Mouse (Mus musculus): ENCODE measurements at regions not wholly inside any gene's neighbourhood (a gene's known extent, or its start where the extent isn't known, plus 50 kb on each side); places are given as distances from the start of the nearest gene placed in this dataset.

DNA sequence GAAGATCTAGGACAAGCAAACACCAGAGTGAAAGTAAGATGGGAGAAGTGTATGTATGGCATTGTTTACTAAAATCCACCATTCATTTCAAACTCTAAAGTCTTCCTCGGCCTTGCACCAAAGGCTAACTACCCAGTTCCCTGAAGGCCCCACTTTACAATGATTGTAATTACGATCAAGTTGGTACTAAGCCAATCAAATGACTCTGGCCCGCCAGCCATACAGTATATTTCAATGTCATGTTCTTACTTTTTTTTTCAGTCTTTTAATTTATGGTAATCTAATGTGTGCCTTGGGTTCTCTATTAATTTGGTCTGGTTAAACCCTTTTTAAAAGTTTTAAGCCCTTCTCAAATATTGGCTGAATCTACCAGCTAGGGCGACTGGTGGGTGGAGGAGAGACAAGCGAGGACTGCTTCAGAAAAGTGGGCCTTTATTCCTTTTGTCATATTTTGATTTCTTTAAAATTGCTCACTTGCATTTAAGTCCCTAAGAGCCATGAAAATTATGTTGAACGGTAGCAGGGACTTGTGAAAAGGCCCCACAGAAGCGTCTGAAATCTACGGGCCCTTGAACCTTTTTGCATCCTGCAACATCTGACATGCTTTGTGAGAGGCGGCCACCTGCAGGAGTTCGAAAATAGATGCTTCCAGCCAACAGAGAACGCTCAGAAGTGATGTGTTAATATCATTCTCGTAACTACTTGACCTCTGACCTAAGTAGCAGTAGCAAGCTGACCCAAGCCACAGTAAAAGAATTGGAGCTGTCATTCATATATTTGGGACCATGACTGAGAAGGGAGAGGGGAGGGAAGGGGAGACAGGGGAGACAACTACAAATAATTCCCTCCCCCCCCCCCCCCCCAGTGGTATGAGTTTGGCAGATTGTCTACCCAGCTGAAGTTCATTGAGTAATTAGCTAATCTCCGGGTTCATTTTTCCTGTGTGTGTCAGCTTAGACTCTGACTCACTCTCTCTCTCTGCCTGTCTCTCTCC, 197.2 kb downstream of the Cdca7 start:
- DNase-seq (ENCODE audit: low spot score), result peak; percentile 4

GRCm38 (mm10) chr2:72674229-72674628, 198.3 kb downstream of the Cdca7 start:
- DNase-seq (ENCODE audit: low spot score), result peak; percentile 28

GRCm38 (mm10) chr2:72674856-72675440, 199.0 kb downstream of the Cdca7 start:
- peak; percentile 13 for DNase-seq (ENCODE audit: low spot score)

- DNase-seq (ENCODE audit: low spot score), result no peak
These were observed 201.8 kb downstream of the Cdca7 start for GRCm38 (mm10) chr2:72677731-72678130.

DNA sequence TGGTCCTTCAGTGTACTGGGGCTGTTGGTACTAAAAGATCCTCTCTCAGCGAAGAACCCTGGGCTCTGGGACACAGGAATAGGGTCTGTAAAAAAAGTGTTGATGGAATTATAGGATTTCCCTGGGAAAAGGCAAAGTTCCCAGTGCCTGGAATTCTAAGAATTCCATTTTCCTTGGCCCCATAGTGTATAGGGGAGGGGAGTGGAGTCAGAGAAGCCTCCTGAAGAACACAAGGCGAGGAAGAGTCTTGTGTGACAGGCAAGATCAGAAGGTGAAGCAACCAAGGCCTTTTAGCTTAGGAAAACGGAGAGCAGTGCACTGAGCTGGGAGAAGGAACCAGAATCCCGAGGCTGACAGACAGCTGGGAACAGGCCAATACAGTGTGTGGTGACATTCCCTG, 212.1 kb downstream of the Cdca7 start:
- no peak for DNase-seq (ENCODE audit: low spot score)

DNA sequence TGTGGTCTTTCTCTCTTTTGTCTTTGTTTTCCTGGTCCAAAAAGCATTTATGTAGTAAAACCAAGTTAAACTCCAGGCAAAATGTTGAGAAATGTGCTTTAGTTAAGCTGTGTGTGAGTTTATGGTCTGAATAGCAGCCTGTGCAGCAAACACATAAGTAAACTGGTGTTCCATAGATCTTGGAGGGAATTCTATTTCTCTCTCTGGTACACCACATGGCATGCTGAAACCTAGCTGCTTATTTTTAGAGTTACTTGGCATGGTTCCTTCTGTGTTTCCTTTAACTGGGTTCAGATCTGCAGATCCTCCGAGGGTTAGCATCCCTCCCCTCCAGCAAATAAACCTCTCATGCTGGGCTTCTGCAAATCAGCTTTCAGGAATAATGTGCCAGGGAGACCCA, 225.1 kb downstream of the Cdca7 start:
- DNase-seq (ENCODE audit: low spot score), result no peak

GRCm38 (mm10) chr2:72703238-72703637, 227.3 kb downstream of the Cdca7 start:
- DNase-seq (ENCODE audit: low spot score), result no peak

DNA sequence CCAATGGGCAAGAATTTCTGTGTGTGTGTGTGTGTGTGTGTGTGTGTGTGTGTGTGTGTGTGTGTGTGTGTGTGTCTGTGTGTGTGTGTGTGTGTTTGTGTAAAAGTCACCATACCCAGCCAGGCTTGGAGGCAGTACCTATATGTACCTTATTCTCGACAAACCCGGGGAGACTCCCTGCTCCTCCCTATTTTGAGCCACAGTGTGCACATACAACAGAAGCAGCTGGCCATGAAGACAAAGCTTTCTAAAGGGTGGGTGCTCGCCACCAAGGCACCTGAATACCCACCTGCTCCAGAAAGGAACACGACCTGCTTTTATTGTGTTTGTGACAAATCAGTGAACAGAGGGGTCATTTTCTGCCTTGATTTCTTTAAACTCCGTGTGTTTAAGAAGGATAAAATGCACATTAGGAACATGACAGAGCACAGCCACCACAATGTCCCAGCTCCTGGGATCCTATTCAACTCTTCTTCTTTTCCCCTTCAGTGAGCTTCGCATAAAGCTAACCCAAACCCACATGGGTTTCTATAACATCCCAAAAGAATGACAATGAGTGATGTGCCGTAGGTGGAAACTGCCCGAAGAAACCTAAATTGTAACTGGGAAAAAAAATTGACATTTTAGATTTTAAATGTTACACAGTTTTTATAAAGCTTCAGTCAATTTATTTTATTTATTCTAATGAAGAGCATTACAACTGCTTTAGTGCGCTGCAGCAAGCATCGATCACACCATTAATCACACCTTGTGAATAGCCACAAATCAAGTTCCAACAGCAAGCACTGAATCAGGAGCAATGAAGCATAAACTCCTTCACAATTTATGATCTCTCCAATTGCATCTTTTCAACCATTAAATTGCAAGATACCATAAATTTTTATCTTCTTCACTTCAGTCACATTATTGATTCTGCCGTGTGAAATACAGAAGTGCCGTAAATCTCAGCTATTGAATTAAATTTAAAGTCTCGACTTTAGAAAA, 232.0 kb downstream of the Cdca7 start:
- DNase-seq (ENCODE audit: low spot score), result no peak

DNA sequence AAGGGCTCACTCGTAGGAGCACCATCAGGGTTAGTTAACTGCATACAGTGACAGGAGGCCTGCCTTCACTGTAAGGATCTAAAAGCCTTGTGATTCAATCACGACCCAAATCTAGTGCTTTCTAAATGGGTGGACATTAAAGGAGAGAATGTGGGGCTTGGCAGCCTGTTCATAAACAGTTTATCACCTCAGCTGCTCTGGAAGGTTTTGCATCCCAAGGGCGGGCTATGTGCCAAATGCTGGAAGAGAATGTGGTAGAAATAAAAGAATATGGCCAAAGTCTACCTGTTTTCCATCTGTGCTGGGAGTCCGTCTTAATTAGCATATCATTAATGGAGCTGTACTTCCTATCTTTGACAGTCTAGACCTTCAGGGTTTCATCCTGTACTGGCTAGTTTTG, 241.0 kb downstream of the Cdca7 start:
- DNase-seq (ENCODE audit: low spot score), result no peak

GRCm38 (mm10) chr2:72728699-72729098, 251.5 kb downstream of the Sp3 start:
- peak; percentile 59 for DNase-seq (ENCODE audit: low spot score)

DNA sequence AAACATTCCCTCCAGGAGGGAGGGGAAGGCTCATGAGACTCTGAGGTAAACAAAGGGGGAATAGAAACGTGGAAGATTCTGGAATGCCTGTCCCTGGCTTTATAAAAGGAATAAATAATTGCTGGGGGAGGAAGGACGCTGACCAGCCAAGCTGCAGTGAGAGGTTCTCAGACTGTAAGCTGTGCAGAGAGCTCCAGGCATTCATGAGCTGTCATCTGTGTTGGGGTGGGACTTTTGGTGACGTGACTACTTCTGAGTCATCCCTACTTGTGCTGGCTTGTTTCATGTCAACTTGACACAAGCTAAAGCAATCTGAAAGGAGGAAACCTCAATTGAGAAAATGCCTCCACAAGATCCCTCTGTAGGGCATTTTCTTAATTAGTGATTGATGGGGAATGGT, 246.9 kb downstream of the Sp3 start:
- DNase-seq (ENCODE audit: low spot score), result no peak

- DNase-seq (ENCODE audit: low spot score), result no peak
These were observed 245.2 kb downstream of the Sp3 start for GRCm38 (mm10) chr2:72735035-72735434.

DNA sequence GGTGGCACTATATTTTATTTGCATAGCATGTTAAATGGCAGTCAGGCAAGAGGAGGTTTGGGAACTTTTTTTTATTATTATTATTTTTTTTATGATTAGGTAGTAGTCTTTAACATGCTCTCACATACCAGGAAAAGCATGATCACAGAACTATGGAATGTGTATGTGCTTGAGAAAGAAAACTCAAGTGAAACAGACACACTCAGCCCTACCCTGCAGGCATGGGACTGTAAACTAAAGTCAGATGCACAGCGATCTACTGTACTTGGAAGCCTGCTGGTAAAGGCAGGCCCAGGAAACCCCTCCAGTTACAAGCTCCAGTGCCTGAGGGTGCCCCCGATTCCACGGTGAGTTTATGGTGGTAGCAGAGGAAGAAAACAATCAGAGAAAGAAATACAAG, 243.6 kb downstream of the Sp3 start:
- DNase-seq (ENCODE audit: low spot score), result no peak

DNA sequence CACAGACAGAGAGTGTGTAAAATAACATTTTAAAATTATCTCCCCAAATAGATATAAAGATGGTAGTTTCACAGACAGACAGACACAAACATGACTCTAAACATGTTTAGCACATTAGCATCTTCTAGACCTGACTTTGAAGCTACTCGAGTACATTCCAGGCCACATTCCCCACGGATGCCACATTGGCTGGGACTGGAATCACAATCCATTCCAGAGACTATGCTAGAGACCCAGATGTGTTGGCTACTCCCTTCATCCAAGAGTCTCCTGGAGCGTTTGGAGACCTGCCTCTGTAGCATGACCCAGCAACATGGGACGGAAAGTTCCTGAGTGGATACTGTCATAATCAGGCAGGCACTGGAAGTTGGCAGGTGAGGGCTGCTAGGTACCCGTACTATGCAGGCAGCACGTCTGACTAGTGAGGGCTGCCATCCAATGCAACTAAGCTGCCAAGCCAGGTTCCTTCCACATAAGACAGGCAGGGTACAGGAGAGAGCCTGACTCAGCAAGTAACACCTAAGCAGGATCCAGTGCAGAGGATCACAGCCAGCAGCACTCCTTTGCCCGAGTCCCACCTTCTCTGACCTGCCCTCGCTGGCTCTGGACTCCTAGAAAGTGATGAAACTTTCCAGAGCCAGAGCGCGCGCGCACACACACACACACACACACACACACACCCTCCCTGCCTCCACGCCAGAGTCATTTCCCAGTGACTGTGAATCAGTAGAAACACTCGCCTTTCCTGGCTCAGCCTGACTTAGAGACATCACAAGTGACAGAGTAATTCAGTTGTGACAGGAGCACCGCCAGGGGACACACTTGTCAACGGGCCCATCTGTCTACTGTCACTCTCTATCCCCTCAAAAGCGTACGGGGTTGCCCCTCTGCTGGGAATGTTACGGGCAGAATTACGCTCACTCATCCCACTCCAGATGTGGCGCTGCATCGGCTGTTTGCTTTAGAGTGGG, 239.6 kb downstream of the Sp3 start:
- no peak for DNase-seq (ENCODE audit: low spot score)

GRCm38 (mm10) chr2:72741746-72742145, 238.5 kb downstream of the Sp3 start:
- DNase-seq (ENCODE audit: low spot score), result no peak

- no peak for DNase-seq (ENCODE audit: low spot score)
These were observed 236.6 kb downstream of the Sp3 start for GRCm38 (mm10) chr2:72743651-72744050.

- DNase-seq (ENCODE audit: low spot score), result no peak
These were observed 235.3 kb downstream of the Sp3 start for GRCm38 (mm10) chr2:72744901-72745300.

DNA sequence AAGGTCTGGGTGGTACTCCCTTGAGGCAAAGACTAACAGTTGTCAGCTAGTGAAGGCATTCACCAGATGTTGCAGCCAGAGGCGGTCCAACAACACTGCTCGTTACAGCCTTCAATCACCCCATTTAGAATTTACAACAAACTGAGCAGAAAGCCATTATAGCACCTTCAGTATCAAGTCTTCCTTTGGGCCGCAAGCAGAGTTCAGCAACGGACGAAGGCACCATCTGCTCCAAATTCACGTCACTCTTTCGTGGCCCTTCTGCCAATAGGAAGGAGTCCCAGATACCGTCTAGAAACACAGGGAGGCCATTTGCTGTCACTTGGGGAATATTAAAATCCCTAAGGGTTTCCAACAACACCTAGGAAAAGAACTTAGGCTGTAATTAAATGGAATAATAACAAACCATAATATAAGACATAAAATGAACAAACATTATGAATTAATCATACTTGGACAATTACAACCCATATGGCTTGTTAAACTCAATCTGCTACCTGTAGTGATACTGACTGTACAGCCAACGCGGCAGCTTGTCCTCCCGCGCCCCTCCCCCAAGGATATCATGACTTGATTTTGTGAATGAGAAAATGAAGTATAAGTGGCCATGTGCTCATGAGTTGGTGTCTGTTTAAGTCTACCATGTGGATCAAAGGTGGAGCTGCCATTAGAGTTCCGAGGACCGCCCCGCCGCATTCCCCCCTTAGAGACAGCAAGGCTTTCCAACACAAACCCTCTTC, 233.6 kb downstream of the Sp3 start:
- DNase-seq (ENCODE audit: low spot score), result no peak

GRCm38 (mm10) chr2:72747299-72747698, 232.9 kb downstream of the Sp3 start:
- DNase-seq (ENCODE audit: low spot score), result no peak

- DNase-seq (ENCODE audit: low spot score), result no peak
These were observed 230.8 kb downstream of the Sp3 start for GRCm38 (mm10) chr2:72749495-72749894.

Measured in heart, adult 8-10 months (tissue).